Mouse (Mus musculus) NIH3T3 (cell line): ENCODE data around the gene Prl7b1.
A peak's percentile ranks its signal among the peaks of the same experiment; 100 is the strongest.

Experiments
- DNase-seq: peaks from one replicate; pipeline ENCODE4 v3.0.0-alpha.2; 2012; ENCODE audit warnings: low read depth

Prl7b1 gene

GRCm38 (mm10) chr13:27610482-27610881 lies at the start of gene Prl7b1:
Prl7b1 (minus strand) TSS chr13:27610582.
- no peak for DNase-seq

- no peak for DNase-seq
These were observed 32.0 kb upstream of the Prl7b1 start, which contains the start of gene Prl7a1 for GRCm38 (mm10) chr13:27642393-27642792. Prl7a1 (minus strand) TSS chr13:27642493.

GRCm38 (mm10) chr13:27582071-27582470 lies 28.3 kb downstream of the Prl7b1 start, which contains the start of gene Prl8a1:
Prl8a1 (minus strand) TSS chr13:27582171.
- no peak for DNase-seq

- DNase-seq: no peak
These were observed 45.9 kb downstream of the Prl7b1 start, which contains the start of gene Prl8a9 for GRCm38 (mm10) chr13:27564506-27564905. Prl8a9 (minus strand) TSS chr13:27564606.

- peak; percentile 19 for DNase-seq
These were observed 57.0 kb downstream of the Prl7b1 start for GRCm38 (mm10) chr13:27553336-27553735.
